Mouse (Mus musculus) testis, adult 2 months (tissue): ENCODE results near the gene Tcirg1.

Source experiments
- CTCF ChIP-seq: fragments of 200-500 bp; IDR thresholded peaks from 2 replicates; pipeline ENCODE4 v1.5.1; 2012; ENCODE audit warnings: low read depth, mild to moderate bottlenecking, inconsistent platforms, low read length, moderate library complexity; ENCODE audit not compliant: control insufficient read depth, insufficient read depth, insufficient replicate concordance
- POLR2A ChIP-seq: fragments of 200-500 bp; IDR thresholded peaks from 2 replicates; pipeline ENCODE4 v1.6.1; 2012; ENCODE audit warnings: low read depth, mild to moderate bottlenecking, inconsistent platforms, low read length, moderate library complexity; ENCODE audit not compliant: control insufficient read depth

DNA sequence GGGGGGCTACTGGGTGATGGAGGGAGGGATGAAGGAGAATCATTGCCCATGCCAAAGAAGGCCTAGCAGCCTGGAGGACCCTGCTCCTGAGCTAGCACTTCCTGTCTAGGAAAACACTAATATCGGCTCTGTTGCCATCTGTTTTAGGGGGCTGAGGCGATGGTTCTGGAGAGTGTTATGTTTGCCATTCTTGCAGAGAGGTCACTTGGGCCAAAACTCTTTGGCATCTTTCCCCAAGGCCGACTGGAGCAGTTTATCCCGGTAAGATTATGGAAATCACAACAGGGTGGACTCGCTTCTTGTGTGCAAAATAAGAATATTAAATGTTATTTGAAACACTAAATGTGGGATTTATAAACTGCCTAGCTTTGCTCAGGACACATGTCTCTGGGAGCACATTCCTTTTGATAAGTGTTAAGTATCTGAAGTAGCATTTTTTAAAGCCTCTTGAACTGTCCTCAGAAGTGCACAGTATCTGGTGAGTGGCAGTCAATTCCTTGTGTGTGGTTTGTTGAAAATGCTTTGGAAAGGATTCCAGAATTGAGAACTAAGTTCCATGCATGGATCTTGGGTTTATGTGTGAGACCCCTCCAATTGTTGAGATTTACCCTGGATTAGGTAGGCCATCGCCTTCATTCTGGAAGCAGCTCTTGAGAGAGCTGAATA is 22.5 kb downstream of the Tcirg1 start:
- TF ChIP-seq POLR2A (no peak), CTCF (no peak)
